Mouse (Mus musculus) midbrain, postnatal 0 days (tissue): ENCODE data around the gene 1110008P14Rik. TPM values are rescaled to one million over a fixed set of nuclear protein-coding genes. Genes with fewer than 3 reads are reported as not detected.
"Not testable (repeated sequence)": the region's sequence is repeated elsewhere in the genome, so short reads cannot be mapped to it uniquely, and the experiment has no call there.

ENCODE experiments used
- ATAC-seq: fragments of 200-750 bp; cut with Nextera tagmentation; 2 replicates; pipeline ENCODE4 v1.8.0; 2017; ENCODE audit warnings: moderate number of reproducible peaks, mild to moderate bottlenecking, moderate TSS enrichment, moderate library complexity; ENCODE audit not compliant: low FRiP score
- DNase-seq: peaks from one replicate; pipeline ENCODE4 v3.0.0-alpha.2; 2015; ENCODE audit warnings: low spot score
- H3K27ac ChIP-seq: fragments of 300-500 bp; sonication (generic); 2 replicates; pipeline ENCODE4 v1.5.1; 2014; ENCODE audit warnings: low read depth, mild to moderate bottlenecking, low read length, mixed read lengths
- H3K27me3 ChIP-seq: fragments of 300-500 bp; sonication (generic); 2 replicates; pipeline ENCODE4 v1.6.1; 2014; ENCODE audit warnings: low read length, control low read depth, mixed read lengths; ENCODE audit not compliant: insufficient read depth
- H3K36me3 ChIP-seq: fragments of 300-500 bp; sonication (generic); 2 replicates; pipeline ENCODE4 v1.6.1; 2014; ENCODE audit warnings: low read length, control low read depth, mixed read lengths; ENCODE audit not compliant: insufficient read depth
- H3K4me1 ChIP-seq: fragments of 300-500 bp; sonication (generic); 2 replicates; pipeline ENCODE4 v1.6.1; 2014; ENCODE audit warnings: mild to moderate bottlenecking, control low read depth, antibody characterized with exemption, low read length, mixed read lengths; ENCODE audit not compliant: insufficient read depth
- H3K4me2 ChIP-seq: fragments of 300-500 bp; sonication (generic); 2 replicates; pipeline ENCODE4 v1.6.1; 2014; ENCODE audit warnings: low read depth, mild to moderate bottlenecking, low read length, mixed read lengths; ENCODE audit not compliant: poor library complexity, severe bottlenecking
- H3K4me3 ChIP-seq: fragments of 300-500 bp; sonication (generic); 2 replicates; pipeline ENCODE4 v1.5.1; 2014; ENCODE audit warnings: low read depth, mild to moderate bottlenecking, low read length, moderate library complexity
- H3K9ac ChIP-seq: fragments of 300-500 bp; sonication (generic); replicated peaks from 2 replicates; pipeline ENCODE4 v1.6.1; 2014; ENCODE audit warnings: mild to moderate bottlenecking, low read length, moderate library complexity, mixed read lengths; ENCODE audit not compliant: poor library complexity, severe bottlenecking
- H3K9me3 ChIP-seq: fragments of 300-500 bp; sonication (generic); 2 replicates; pipeline ENCODE4 v1.6.1; 2016; ENCODE audit warnings: low read length, control low read depth
- CTCF ChIP-seq: IDR thresholded peaks from 2 replicates; pipeline ENCODE4 v1.5.1; 2016; ENCODE audit warnings: antibody characterized with exemption, mild to moderate bottlenecking
- WGBS: fragments of 180-500 bp; shearing (Covaris S2); extraction: QIAGEN DNeasy Blood & Tissue Kit; methylation state at CpG from one replicate; pipeline ENCODE4 v1.1.7; 2014; 5-methylcytosine and 5-hydroxymethylcytosine counted together
- polyA plus RNA-seq: library from polyadenylated mRNA; unstranded; fragments of >200 nt; fragmentation: Nextera tagmentation; extraction: Ambion mirVana; gene quantifications from 2 replicates; pipeline ENCODE4 v1.2.1, GENCODE M21; 2015
- total RNA-seq: library from RNA; depleted of rRNA; stranded (reverse); fragments of >200 nt; gene quantifications from 2 replicates; pipeline ENCODE4 v1.2.3, GENCODE M21; 2014

Gene 1110008P14Rik
- total and polyA plus RNA-seq, 2 experiments from 2014 or later, result 198 to 450 TPM

GRCm38 (mm10) chr2:32362817-32363340 is 18.9 kb downstream of the 1110008P14Rik start:
- peaks cover 11% of the 10 kb centered on the region; the same call in 1 of the 2 replicates for H3K36me3 ChIP-seq
- no peaks in the 10 kb centered on the region for H3K27me3 ChIP-seq
- no peaks in the 10 kb centered on the region for H3K9me3 ChIP-seq
- WGBS, result 0% methylated on average over 53 of the region's 53 CpGs
- H3K4me2 ChIP-seq, result peak overlapping the region; percentile 70
- DNase-seq (peak; percentile 89), ATAC-seq (peak; percentile 79)
- peak overlapping the region; percentile 67 for H3K4me3 ChIP-seq
- peaks cover 10% of the 10 kb centered on the region; the same call in 1 of the 2 replicates for H3K4me1 ChIP-seq
- peak overlapping the region; percentile 82 for H3K27ac ChIP-seq
- peak; percentile 93 for TF ChIP-seq CTCF
- H3K9ac ChIP-seq, result peak overlapping the region; percentile 81

GRCm38 (mm10) chr2:32362274-32362673 is 19.5 kb downstream of the 1110008P14Rik start:
- 41% methylated on average over 5 of the region's 5 CpGs for WGBS
- peak overlapping the region; percentile 70 for H3K4me2 ChIP-seq
- not testable (repeated sequence) for DNase-seq, ATAC-seq, H3K27ac ChIP-seq, H3K36me3 ChIP-seq, H3K4me1 ChIP-seq, H3K9me3 ChIP-seq, H3K27me3 ChIP-seq
- peak overlapping the region; percentile 67 for H3K4me3 ChIP-seq
- H3K9ac ChIP-seq, result peak overlapping the region; percentile 81; the same call in 1 of the 2 replicates

- WGBS, result 2% methylated on average over 24 of the region's 24 CpGs
- peak; percentile 60 for TF ChIP-seq CTCF
- Histone ChIP-seq H3K9ac (0 out of 2 replicates have a peak overlapping the region, but pooled peaks have one; percentile 19), H3K27ac (no peak overlapping the region), H3K4me1 (peaks cover 10% of the 10 kb centered on the region; the same call in 1 of the 2 replicates), H3K36me3 (no peaks in the 10 kb centered on the region; the same call in 1 of the 2 replicates), H3K9me3 (no peaks in the 10 kb centered on the region), H3K27me3 (no peaks in the 10 kb centered on the region), H3K4me3 (peak overlapping the region; percentile 22), H3K4me2 (peak overlapping the region; percentile 55)
- ATAC-seq (no peak), DNase-seq (peak; percentile 54)
These were observed 20.3 kb downstream of the 1110008P14Rik start for GRCm38 (mm10) chr2:32361437-32361836.

- WGBS, result 5% methylated on average over 14 of the region's 14 CpGs
- no peak for ATAC-seq
- TF ChIP-seq CTCF, result no peak
- Histone ChIP-seq H3K27me3 (no peaks in the 10 kb centered on the region), H3K4me3 (peak overlapping the region; percentile 22), H3K9ac (no peak overlapping the region), H3K27ac (peak overlapping the region; percentile 27; the same call in 1 of the 2 replicates), H3K36me3 (no peaks in the 10 kb centered on the region; the same call in 1 of the 2 replicates), H3K4me1 (peaks cover 10% of the 10 kb centered on the region; the same call in 1 of the 2 replicates), H3K9me3 (no peaks in the 10 kb centered on the region), H3K4me2 (peak overlapping the region; percentile 55)
- DNase-seq, result peak; percentile 76
These were observed 21.0 kb downstream of the 1110008P14Rik start for GRCm38 (mm10) chr2:32360741-32361140.

DNA sequence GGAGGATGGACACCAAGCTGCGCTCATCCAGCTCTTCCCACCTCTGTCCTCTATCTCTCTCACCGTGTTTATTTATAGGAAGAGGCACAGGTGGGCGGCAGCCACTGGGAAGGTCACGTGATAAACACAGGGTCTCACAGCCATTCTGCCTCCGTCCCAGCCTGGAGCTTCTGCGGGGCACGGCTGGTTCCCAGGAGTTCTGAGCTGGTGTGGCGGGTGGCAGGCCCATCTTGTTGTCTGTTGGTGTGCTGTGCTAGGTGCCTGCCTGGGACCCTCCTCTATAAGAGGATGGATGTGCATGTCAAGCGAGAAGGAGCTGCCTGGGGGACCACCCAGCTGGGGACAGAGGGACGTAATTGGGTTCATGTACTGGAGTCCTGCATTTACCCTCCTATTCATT is 23.4 kb downstream of the 1110008P14Rik start:
- DNase-seq (no peak), ATAC-seq (no peak)
- H3K27ac ChIP-seq, result no peak overlapping the region
- H3K4me2 ChIP-seq, result no peak overlapping the region
- no peak overlapping the region for H3K4me3 ChIP-seq
- no peaks in the 10 kb centered on the region for H3K9me3 ChIP-seq
- 66% methylated on average over 10 of the region's 10 CpGs for WGBS
- no peak overlapping the region for H3K9ac ChIP-seq
- peaks cover 6% of the 10 kb centered on the region; the same call in 1 of the 2 replicates for H3K4me1 ChIP-seq
- TF ChIP-seq CTCF, result no peak
- no peaks in the 10 kb centered on the region for H3K36me3 ChIP-seq
- H3K27me3 ChIP-seq, result no peaks in the 10 kb centered on the region

GRCm38 (mm10) chr2:32357710-32358109 is 24.0 kb downstream of the 1110008P14Rik start:
- DNase-seq, result no peak
- 81% methylated on average over 3 of the region's 3 CpGs for WGBS
- Histone ChIP-seq H3K4me3 (no peak overlapping the region), H3K9me3 (no peaks in the 10 kb centered on the region), H3K9ac (no peak overlapping the region), H3K36me3 (no peaks in the 10 kb centered on the region), H3K27me3 (no peaks in the 10 kb centered on the region), H3K4me2 (no peak overlapping the region), H3K27ac (no peak overlapping the region), H3K4me1 (peaks cover 6% of the 10 kb centered on the region; the same call in 1 of the 2 replicates)
- no peak for TF ChIP-seq CTCF
- ATAC-seq, result no peak
